Mouse (Mus musculus): ENCODE data around the gene Plac1. TPM values are rescaled to one million over a fixed set of nuclear protein-coding genes. Genes with fewer than 3 reads are reported as not detected.

The Plac1 gene
- 1 to 10 TPM; 1.2 to 4.9 TPM for polyA plus RNA-seq (2012; fragmentation: generic; extraction: Trizol)

GRCm38 (mm10) chrX:53240011-53240410 lies at the start of gene Plac1:
Gene Plac1 (minus strand): TSS chrX:53240111.

GRCm38 (mm10) chrX:53273124-53273523 lies 33.2 kb upstream of the Plac1 start, which contains the start of gene Fam122c:
Gene Fam122c (plus strand): TSS chrX:53273424.

GRCm38 (mm10) chrX:53269289-53270062 lies 29.6 kb upstream of the Plac1 start, which contains the start of gene Fam122b:
Gene Fam122b (minus strand): TSS chrX:53269805.

Other genes starting within 250 kb of the Plac1 start
- gene Fam122b, start 29.7 kb upstream of the Plac1 start, polyA plus RNA-seq (2012; fragmentation: generic; extraction: Trizol): 1 to 10 TPM in 1 of 2 experiments, under 1 TPM in 1; 0.28 to 4.2 TPM
- gene Fam122c, start 33.3 kb upstream of the Plac1 start, polyA plus RNA-seq (2012; fragmentation: generic; extraction: Trizol): not detected
- 1 to 10 TPM in 1 of 2 experiments, under 1 TPM in 1; 0.28 to 3.1 TPM for gene Mospd1, start 130.4 kb upstream of the Plac1 start, polyA plus RNA-seq (2012; fragmentation: generic; extraction: Trizol)
- gene Etd, start 194.8 kb upstream of the Plac1 start, polyA plus RNA-seq (2012; fragmentation: generic; extraction: Trizol): not detected

All from C3H10T1/2 (cell line).